Mouse (Mus musculus) thymus, postnatal 14 days (tissue): ENCODE measurements around the gene Mrpl33.
"Not testable (repeated sequence)": the region's sequence is repeated elsewhere in the genome, so short reads cannot be mapped to it uniquely, and the experiment has no call there.

Experiments
- DNase-seq: peaks from one replicate; pipeline ENCODE4 v3.0.0; 2021

Mrpl33 gene

DNA sequence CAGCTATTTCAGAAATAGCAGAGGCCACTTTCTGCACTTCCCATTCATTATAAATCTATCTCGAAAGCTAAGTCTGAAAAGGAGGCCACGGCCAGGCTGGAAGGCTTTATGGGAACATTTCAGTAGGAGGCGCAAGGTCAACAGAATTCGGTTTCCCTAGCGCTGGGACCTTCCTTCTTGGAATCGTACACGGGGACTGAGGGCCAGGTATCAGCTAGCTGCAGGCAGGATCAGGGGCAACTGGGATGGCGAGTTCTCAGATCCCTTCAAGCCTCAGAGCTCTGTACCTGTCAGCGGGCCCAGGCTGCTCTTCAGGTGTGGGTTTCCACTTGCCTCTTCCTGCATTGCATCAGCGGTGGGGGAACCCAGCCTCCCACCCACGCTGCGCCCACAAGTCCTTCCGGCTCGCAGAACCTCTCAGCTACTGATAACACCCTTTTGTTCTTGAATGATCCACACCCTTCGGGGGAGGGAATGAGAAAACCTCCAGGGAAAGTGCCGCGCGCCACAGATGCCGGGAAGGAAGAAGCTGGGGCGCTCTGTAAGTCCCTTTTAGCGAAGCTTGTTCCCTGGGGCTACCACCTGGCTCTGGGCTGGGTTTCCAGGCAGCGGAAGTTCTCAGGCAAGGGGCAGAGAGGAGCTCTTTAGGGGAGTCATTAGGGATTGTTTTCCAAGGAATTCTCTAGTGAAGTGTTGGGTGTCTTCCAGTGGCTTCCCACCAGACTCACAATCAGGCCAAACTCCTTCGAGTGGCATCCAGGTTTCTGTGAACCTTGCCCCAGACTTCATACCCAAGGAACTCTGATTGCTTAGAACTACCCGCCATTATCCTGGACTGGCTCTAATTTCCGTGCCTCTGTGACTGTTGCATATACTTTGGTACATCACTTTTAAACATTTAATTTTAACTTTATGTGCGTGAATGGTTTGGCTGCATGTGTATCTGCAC is at the start of gene Mrpl33:
Gene Mrpl33, plus strand, starts transcription at position 455 of the 949 bp plus-strand sequence.
- peak; percentile 85 for DNase-seq

GRCm38 (mm10) chr5:31559401-31559800 is 37.3 kb upstream of the Mrpl33 start:
- DNase-seq = no peak

DNA sequence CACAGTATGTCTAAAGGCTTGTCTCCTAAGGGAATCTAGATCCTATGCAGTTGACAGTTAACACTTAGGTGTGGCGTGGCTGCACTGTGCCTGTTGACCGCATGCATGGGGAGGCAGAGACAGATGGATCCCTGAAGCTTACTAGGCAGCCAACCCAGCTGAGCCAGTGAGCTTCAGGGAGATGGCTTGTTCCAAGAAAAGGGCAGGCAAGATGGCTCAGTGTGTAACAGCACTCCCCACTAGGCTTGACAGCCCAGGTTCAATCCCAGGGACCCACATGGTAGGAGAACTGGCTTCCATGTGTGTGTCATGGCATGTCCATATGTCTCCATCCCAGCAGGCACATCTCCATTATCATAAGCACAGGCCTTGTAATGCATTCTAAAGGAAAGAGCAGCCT is 36.4 kb upstream of the Mrpl33 start:
- no peak for DNase-seq

DNA sequence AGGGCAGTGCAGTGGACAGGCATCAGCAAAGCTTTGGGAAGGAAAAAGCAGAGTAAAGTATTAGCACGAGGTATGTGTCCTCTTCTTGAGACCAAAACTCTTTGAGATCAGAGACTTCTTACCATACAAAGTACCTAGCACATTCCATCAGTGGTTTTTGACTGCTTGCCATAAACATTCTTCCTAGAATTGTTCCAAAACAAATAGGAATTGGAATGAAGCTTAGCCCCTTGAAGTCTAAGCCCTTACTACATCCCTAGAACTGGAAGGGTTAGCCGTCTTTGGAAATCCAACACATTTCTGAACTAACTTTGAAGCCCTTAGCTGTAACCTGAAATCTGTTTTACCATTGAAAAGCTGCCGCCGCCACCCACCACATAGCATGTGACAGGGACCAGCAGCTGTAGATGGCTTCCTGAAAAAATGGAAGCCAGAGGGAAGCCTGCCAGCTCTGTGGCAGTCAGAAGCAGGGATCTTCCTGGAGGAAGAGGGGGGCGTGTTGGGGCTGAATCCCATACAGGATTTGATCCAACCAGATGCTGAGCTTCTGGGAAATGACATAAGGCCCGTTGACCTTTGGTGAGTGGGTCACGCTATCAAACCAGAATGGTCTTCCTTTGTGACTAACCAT is 34.6 kb upstream of the Mrpl33 start:
- no peak for DNase-seq

GRCm38 (mm10) chr5:31563496-31563895 is 33.2 kb upstream of the Mrpl33 start:
- DNase-seq = peak; percentile 67

DNA sequence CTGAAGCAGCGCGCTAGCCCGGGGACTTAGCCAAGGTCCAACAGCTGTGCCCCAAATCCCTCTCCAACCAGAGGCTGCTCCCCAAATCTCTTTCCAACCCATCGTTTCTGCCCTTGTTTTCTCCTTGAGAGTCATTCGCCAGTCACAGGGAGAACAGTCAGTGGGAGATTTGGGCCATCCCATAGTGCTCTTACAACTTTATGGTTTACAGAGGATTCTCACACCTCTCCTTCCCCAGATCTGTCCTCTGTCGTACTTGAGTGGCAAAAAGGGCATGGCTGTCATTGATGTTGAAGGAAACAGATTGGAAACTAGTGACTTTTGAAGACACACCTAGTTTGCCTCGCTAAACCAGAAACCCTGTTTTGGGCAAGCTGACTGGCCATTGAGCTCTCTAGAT is 32.8 kb upstream of the Mrpl33 start:
- DNase-seq = no peak

- no peak for DNase-seq
These were observed 31.8 kb upstream of the Mrpl33 start for GRCm38 (mm10) chr5:31564976-31565375.

- no peak for DNase-seq
These were observed 30.7 kb upstream of the Mrpl33 start for GRCm38 (mm10) chr5:31566026-31566425.

- DNase-seq = no peak
These were observed 30.3 kb upstream of the Mrpl33 start for GRCm38 (mm10) chr5:31566457-31566856.

GRCm38 (mm10) chr5:31567951-31568657 is 28.6 kb upstream of the Mrpl33 start:
- DNase-seq = no peak

DNA sequence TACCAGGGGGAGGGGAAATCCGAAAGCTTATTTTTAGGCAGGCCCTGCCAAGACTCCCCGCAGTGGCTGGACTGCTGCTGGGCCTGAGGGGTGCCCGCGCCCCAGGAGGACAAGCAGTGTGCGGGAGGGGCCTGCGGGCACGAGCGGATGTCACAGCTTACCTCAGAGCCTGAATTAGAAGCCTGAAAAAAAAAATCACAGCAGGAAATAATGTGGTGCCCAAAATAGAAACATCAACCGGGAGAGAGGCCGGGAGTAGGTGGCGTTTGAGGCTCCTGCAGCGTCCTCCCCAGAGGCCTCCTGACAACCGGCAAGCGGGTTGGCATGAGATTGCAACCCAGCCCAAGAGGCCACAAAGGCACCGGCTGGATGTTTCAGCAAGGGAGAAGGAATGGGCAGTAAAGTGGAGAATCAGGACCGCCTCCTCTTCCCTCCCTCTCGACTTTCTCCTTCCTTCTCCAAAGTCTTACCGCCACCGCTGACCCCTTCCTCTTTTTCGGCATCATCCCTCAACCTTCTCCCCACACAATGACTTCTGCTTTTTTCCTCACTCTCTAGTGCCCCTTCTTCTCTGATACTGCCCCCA is 25.6 kb upstream of the Mrpl33 start:
- DNase-seq = no peak

DNA sequence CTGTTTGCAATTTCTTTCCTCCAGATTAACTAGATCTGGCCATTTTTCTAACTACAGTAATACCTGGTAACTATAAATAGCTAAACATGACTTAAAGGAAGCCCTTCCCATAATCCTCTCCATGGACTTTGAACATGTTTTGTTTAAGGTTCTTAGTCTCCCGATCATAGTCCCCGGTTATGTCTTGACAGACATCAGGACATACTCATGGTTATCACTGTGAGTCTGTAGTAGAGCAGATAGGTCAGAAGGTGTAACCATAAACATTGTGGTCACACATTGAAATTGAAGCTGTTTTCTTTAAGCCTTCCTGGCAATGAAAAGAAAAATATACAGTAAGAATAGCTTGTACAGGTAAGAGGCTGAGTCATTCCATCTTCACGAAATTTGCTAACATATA is 23.0 kb upstream of the Mrpl33 start:
- no peak for DNase-seq

DNA sequence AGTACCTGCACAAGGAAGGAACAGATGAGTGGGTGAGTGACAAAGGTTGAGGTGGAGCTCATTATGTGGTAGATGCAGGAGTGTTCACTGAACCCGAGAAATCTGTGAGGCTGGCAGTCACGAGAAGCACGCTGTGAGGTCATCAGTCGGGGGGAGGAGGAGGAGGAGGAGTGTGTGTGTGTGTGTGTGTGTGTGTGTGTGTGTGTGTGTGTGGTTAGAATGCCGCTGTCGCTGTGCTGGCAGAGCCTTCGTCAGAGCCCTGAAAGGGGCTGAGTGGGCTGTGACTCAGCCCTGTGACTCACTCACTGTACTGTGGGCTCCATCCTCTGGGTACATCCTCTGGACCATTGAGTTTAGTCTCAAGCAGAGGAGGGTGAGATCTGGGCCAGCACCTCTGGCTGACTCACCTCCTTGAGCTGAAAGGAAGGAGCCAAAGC is 20.2 kb upstream of the Mrpl33 start:
- DNase-seq = no peak

DNA sequence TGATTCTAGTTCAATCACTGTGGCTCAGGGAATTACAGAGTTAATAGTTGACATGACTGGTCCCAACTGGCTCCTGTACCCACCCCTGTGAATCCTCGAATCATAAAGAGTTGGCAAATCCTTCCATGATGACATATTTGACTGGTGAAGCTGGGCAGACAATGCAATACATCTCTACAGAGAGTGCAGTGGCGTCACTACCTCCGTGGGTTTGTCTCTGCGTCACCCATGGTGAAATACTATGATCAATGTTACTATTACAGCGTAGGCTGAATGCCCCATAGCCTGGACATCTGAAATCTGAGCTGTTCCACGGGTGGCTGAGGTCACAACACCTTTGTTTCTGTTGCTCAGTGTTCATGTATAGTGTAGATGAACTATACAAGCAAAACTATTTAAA is 15.5 kb upstream of the Mrpl33 start:
- no peak for DNase-seq

- DNase-seq = peak; percentile 40
These were observed 14.8 kb upstream of the Mrpl33 start for GRCm38 (mm10) chr5:31581932-31582331.

- no peak for DNase-seq
These were observed 13.5 kb upstream of the Mrpl33 start for GRCm38 (mm10) chr5:31583261-31583660.

- DNase-seq = no peak
These were observed 11.2 kb upstream of the Mrpl33 start for GRCm38 (mm10) chr5:31585526-31585925.

DNA sequence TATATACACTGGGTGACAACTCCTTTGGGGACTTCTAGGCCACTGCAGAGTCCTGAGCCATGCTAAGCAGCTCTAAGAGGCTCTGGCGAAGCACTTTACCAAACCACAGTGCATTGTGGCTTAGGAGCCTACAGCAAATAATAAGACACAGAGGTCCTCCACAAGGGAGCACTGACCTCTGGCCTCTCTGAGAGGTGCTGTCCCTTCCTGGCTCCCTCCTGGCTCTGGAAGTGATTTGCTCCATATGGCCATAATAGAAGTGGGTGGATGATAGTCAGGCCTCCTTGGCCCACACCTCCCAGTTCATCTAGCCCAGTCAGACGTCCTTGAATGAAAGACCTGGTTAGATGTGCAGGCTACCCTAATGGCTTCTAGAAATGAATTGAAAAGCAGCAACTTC is 8.7 kb upstream of the Mrpl33 start:
- no peak for DNase-seq

DNA sequence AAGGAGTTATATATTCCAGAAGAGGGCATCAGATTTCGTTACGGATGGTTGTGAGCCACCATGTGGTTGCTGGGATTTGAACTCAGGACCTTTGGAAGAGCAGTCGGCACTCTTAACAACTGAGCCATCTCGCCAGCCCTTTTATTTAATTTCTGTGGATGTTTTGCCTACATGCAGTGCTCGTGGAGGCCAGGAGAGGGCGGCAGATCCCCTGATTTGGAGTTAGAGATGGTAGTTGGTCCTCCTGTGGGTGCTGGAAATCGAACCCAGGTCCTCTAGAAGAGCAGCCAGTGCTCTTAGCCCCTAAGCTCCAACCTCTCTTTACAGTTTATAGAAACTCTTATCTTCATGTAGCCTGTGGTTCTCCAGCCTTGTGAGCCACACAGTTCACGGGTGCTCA is 8.1 kb upstream of the Mrpl33 start:
- DNase-seq = not testable (repeated sequence)

GRCm38 (mm10) chr5:31589711-31590319 is 6.9 kb upstream of the Mrpl33 start:
- no peak for DNase-seq

GRCm38 (mm10) chr5:31591122-31591521 is 5.6 kb upstream of the Mrpl33 start:
- DNase-seq = no peak

- no peak for DNase-seq
These were observed 867 bp upstream of the Mrpl33 start for GRCm38 (mm10) chr5:31595868-31596267.
